Mouse (Mus musculus): ENCODE measurements at regions not wholly inside any gene's neighbourhood (a gene's known extent, or its start where the extent isn't known, plus 50 kb on each side); places are given as distances from the start of the nearest gene placed in this dataset.

GRCm38 (mm10) chr19:20035223-20035622 is 355.5 kb downstream of the Anxa1 start:
- ATAC-seq (ENCODE audit: low TSS enrichment), result no peak

- ATAC-seq (ENCODE audit: low TSS enrichment), result no peak
Measured at GRCm38 (mm10) chr19:20027667-20028282, 363.0 kb downstream of the Anxa1 start.

GRCm38 (mm10) chr19:20014114-20014513 is 376.6 kb downstream of the Anxa1 start:
- no peak for ATAC-seq (ENCODE audit: low TSS enrichment)

GRCm38 (mm10) chr19:20009801-20010441 is 380.8 kb downstream of the Anxa1 start:
- peak; percentile 47; the same call in 1 of the 2 replicates for ATAC-seq (ENCODE audit: low TSS enrichment)

GRCm38 (mm10) chr19:20005932-20006625 is 384.7 kb downstream of the Anxa1 start:
- ATAC-seq (ENCODE audit: low TSS enrichment), result no peak

- no peak for ATAC-seq (ENCODE audit: low TSS enrichment)
Measured at GRCm38 (mm10) chr19:19987255-19987654, 403.5 kb downstream of the Anxa1 start.

GRCm38 (mm10) chr19:19978816-19979215 is 411.9 kb downstream of the Anxa1 start:
- ATAC-seq (ENCODE audit: low TSS enrichment), result no peak

GRCm38 (mm10) chr19:19977609-19978259 is 413.0 kb downstream of the Anxa1 start:
- peak; percentile 23; the same call in 1 of the 2 replicates for ATAC-seq (ENCODE audit: low TSS enrichment)

GRCm38 (mm10) chr19:19976776-19977175 is 414.0 kb downstream of the Anxa1 start:
- no peak for ATAC-seq (ENCODE audit: low TSS enrichment)

- no peak for ATAC-seq (ENCODE audit: low TSS enrichment)
Measured at GRCm38 (mm10) chr19:19969780-19970512, 420.8 kb downstream of the Anxa1 start.

GRCm38 (mm10) chr19:19969335-19969734 is 421.4 kb downstream of the Anxa1 start:
- no peak for ATAC-seq (ENCODE audit: low TSS enrichment)

- no peak for ATAC-seq (ENCODE audit: low TSS enrichment)
Measured at GRCm38 (mm10) chr19:19945247-19945646, 445.5 kb downstream of the Anxa1 start.

- no peak for ATAC-seq (ENCODE audit: low TSS enrichment)
Measured at GRCm38 (mm10) chr19:19942697-19943096, 448.0 kb downstream of the Anxa1 start.

- ATAC-seq (ENCODE audit: low TSS enrichment), result no peak
Measured at GRCm38 (mm10) chr19:19921109-19921508, 469.6 kb downstream of the Anxa1 start.

- ATAC-seq (ENCODE audit: low TSS enrichment), result peak; percentile 77
Measured at GRCm38 (mm10) chr19:19885933-19886710, 504.6 kb downstream of the Anxa1 start.

- ATAC-seq (ENCODE audit: low TSS enrichment), result peak; percentile 100
Measured at GRCm38 (mm10) chr19:19880895-19881294, 509.8 kb downstream of the Anxa1 start.

GRCm38 (mm10) chr19:19848152-19848551 is 542.6 kb downstream of the Anxa1 start:
- no peak for ATAC-seq (ENCODE audit: low TSS enrichment)

GRCm38 (mm10) chr19:19807992-19808391 is 582.8 kb downstream of the Anxa1 start:
- ATAC-seq (ENCODE audit: low TSS enrichment), result no peak

GRCm38 (mm10) chr19:19793835-19794234 is 596.9 kb downstream of the Anxa1 start:
- ATAC-seq (ENCODE audit: low TSS enrichment), result no peak

- no peak for ATAC-seq (ENCODE audit: low TSS enrichment)
Measured at GRCm38 (mm10) chr19:19783507-19783906, 607.2 kb downstream of the Anxa1 start.

- peak; percentile 97 for ATAC-seq (ENCODE audit: low TSS enrichment)
Measured at GRCm38 (mm10) chr19:19777891-19778290, 612.9 kb downstream of the Anxa1 start.
